Mouse (Mus musculus) bone marrow macrophage, adult 2 months (primary cell): Measurements from ENCODE around the gene Tfb1m.

ENCODE experiments used
- CTCF ChIP-seq: IDR thresholded peaks from 2 replicates; pipeline ENCODE4 v1.5.1; 2012; ENCODE audit warnings: low read depth, mild to moderate bottlenecking, low read length, moderate library complexity
- POLR2A ChIP-seq: IDR thresholded peaks from 2 replicates; pipeline ENCODE4 v1.6.1; 2012; ENCODE audit warnings: mild to moderate bottlenecking, low read depth, low read length, borderline replicate concordance

GRCm38 (mm10) chr17:3500076-3500475, 57.5 kb downstream of the Tfb1m start:
- no peak for TF ChIP-seq CTCF
- no peak for TF ChIP-seq POLR2A
